Mouse (Mus musculus) intestine, embryonic 16.5 days (tissue): Measurements from ENCODE around the gene Gm36028. TPM values are rescaled to one million over a fixed set of nuclear protein-coding genes. Genes with fewer than 3 reads are reported as not detected.

ENCODE experiments used
- ATAC-seq: fragments of 200-750 bp; cut with Nextera tagmentation; 2 replicates; pipeline ENCODE4 v1.8.0; 2017; ENCODE audit warnings: moderate TSS enrichment, moderate library complexity
- H3K27ac ChIP-seq: fragments of 300-500 bp; sonication (generic); 2 replicates; pipeline ENCODE4 v1.5.1; 2014; ENCODE audit warnings: mild to moderate bottlenecking, low read length
- H3K27me3 ChIP-seq: fragments of 300-500 bp; sonication (generic); replicated peaks from 2 replicates; pipeline ENCODE4 v1.6.1; 2014; ENCODE audit warnings: low read length, control low read depth, mixed read lengths; ENCODE audit not compliant: control insufficient read depth, insufficient read depth
- H3K36me3 ChIP-seq: fragments of 300-500 bp; sonication (generic); 2 replicates; pipeline ENCODE4 v1.6.1; 2014; ENCODE audit warnings: low read length, control low read depth; ENCODE audit not compliant: control insufficient read depth, insufficient read depth
- H3K4me1 ChIP-seq: fragments of 300-500 bp; sonication (generic); 2 replicates; pipeline ENCODE4 v1.6.1; 2014; ENCODE audit warnings: low read length, control low read depth, mixed read lengths; ENCODE audit not compliant: control insufficient read depth, insufficient read depth
- H3K4me2 ChIP-seq: fragments of 300-500 bp; sonication (generic); 2 replicates; pipeline ENCODE4 v1.6.1; 2014; ENCODE audit warnings: low read depth, low read length, control low read depth
- H3K4me3 ChIP-seq: fragments of 300-500 bp; sonication (generic); 2 replicates; pipeline ENCODE4 v1.5.1; 2014; ENCODE audit warnings: mild to moderate bottlenecking, low read length
- H3K9ac ChIP-seq: fragments of 300-500 bp; sonication (generic); 2 replicates; pipeline ENCODE4 v1.6.1; 2014; ENCODE audit warnings: low read depth, low read length
- H3K9me3 ChIP-seq: fragments of 300-500 bp; sonication (generic); 2 replicates; pipeline ENCODE4 v1.6.1; 2016; ENCODE audit warnings: low read length, control low read depth; ENCODE audit not compliant: control insufficient read depth
- WGBS: fragments of 180-500 bp; shearing (Covaris S2); extraction: QIAGEN DNeasy Blood & Tissue Kit; methylation state at CpG from one replicate; pipeline ENCODE4 v1.1.7; 2014; 5-methylcytosine and 5-hydroxymethylcytosine counted together
- polyA plus RNA-seq: library from polyadenylated mRNA; unstranded; fragments of >200 nt; fragmentation: Nextera tagmentation; extraction: Ambion mirVana; gene quantifications from 2 replicates; pipeline ENCODE4 v1.2.1, GENCODE M21; 2015

Gm36028 gene
- polyA plus RNA-seq, 1 experiment from 2014 or later: 3.1 TPM

- Histone ChIP-seq H3K27me3 (no peaks in the 10 kb centered on the region), H3K4me3 (no peak overlapping the region), H3K9me3 (no peaks in the 10 kb centered on the region), H3K4me2 (no peak overlapping the region), H3K4me1 (0 out of 2 replicates have a peak, but pooled peaks cover 2% of the 10 kb centered on the region), H3K36me3 (peaks cover 8% of the 10 kb centered on the region), H3K9ac (no peak overlapping the region), H3K27ac (no peak overlapping the region)
- WGBS: 93% methylated on average over 4 of the region's 4 CpGs
- ATAC-seq: peak; percentile 62
Measured at GRCm38 (mm10) chr16:37879750-37880419, 18.9 kb upstream of the Gm36028 start.

- H3K36me3 ChIP-seq: peaks cover 8% of the 10 kb centered on the region
- 88% methylated on average over 7 of the region's 7 CpGs for WGBS
Measured at GRCm38 (mm10) chr16:37878951-37879505, 18.1 kb upstream of the Gm36028 start.

GRCm38 (mm10) chr16:37877406-37877805 is 16.5 kb upstream of the Gm36028 start:
- WGBS: 95% methylated on average over 3 of the region's 3 CpGs
- no peak overlapping the region for H3K27ac ChIP-seq
- H3K4me2 ChIP-seq: no peak overlapping the region
- H3K9ac ChIP-seq: no peak overlapping the region
- no peaks in the 10 kb centered on the region for H3K27me3 ChIP-seq
- H3K4me1 ChIP-seq: 0 out of 2 replicates have a peak, but pooled peaks cover 2% of the 10 kb centered on the region
- no peak for ATAC-seq
- no peak overlapping the region for H3K4me3 ChIP-seq
- H3K36me3 ChIP-seq: peaks cover 1% of the 10 kb centered on the region
- no peaks in the 10 kb centered on the region for H3K9me3 ChIP-seq

More at GRCm38 (mm10) chr16:37878951-37879505, 18.1 kb upstream of the Gm36028 start:
- no peak for ATAC-seq
- Histone ChIP-seq H3K9ac (no peak overlapping the region), H3K9me3 (no peaks in the 10 kb centered on the region), H3K27ac (no peak overlapping the region), H3K4me2 (no peak overlapping the region), H3K27me3 (no peaks in the 10 kb centered on the region), H3K4me1 (0 out of 2 replicates have a peak, but pooled peaks cover 2% of the 10 kb centered on the region), H3K4me3 (no peak overlapping the region)

GRCm38 (mm10) chr16:37874501-37875235 is 13.7 kb upstream of the Gm36028 start:
- Histone ChIP-seq H3K4me3 (no peak overlapping the region), H3K4me1 (peaks cover 11% of the 10 kb centered on the region), H3K36me3 (no peaks in the 10 kb centered on the region), H3K27ac (no peak overlapping the region), H3K4me2 (no peak overlapping the region), H3K27me3 (no peaks in the 10 kb centered on the region), H3K9me3 (no peaks in the 10 kb centered on the region), H3K9ac (no peak overlapping the region)
- WGBS: 82% methylated on average over 4 of the region's 4 CpGs
- no peak for ATAC-seq

GRCm38 (mm10) chr16:37871112-37871715 is 10.3 kb upstream of the Gm36028 start:
- no peaks in the 10 kb centered on the region for H3K36me3 ChIP-seq
- no peak overlapping the region for H3K4me3 ChIP-seq
- no peak overlapping the region for H3K9ac ChIP-seq
- no peak for ATAC-seq
- H3K4me2 ChIP-seq: no peak overlapping the region
- H3K27ac ChIP-seq: no peak overlapping the region
- H3K9me3 ChIP-seq: no peaks in the 10 kb centered on the region
- H3K4me1 ChIP-seq: peaks cover 11% of the 10 kb centered on the region
- WGBS: 73% methylated on average over 4 of the region's 4 CpGs
- H3K27me3 ChIP-seq: no peaks in the 10 kb centered on the region

GRCm38 (mm10) chr16:37869470-37870231 is 8.7 kb upstream of the Gm36028 start:
- Histone ChIP-seq H3K4me1 (peaks cover 11% of the 10 kb centered on the region), H3K27ac (peak overlapping the region; percentile 98), H3K9ac (peak overlapping the region; percentile 99), H3K9me3 (no peaks in the 10 kb centered on the region), H3K4me2 (peak overlapping the region; percentile 62), H3K36me3 (no peaks in the 10 kb centered on the region), H3K4me3 (peak overlapping the region; percentile 99), H3K27me3 (no peaks in the 10 kb centered on the region)
- no peak for ATAC-seq
- 13% methylated on average over 4 of the region's 4 CpGs for WGBS

GRCm38 (mm10) chr16:37868506-37869469 is 7.8 kb upstream of the Gm36028 start:
- Histone ChIP-seq H3K4me1 (peaks cover 11% of the 10 kb centered on the region), H3K27ac (peak overlapping the region; percentile 98), H3K27me3 (no peaks in the 10 kb centered on the region), H3K9me3 (no peaks in the 10 kb centered on the region), H3K36me3 (no peaks in the 10 kb centered on the region), H3K9ac (peak overlapping the region; percentile 99), H3K4me3 (peak overlapping the region; percentile 99), H3K4me2 (peak overlapping the region; percentile 62)
- WGBS: under 1% methylated on average over 78 of the region's 87 CpGs
- ATAC-seq: peak; percentile 74

GRCm38 (mm10) chr16:37867791-37868505 is 7.0 kb upstream of the Gm36028 start, which contains the start of gene Lrrc58:
Gene Lrrc58 (plus strand): TSS chr16:37868389.
- peaks cover 11% of the 10 kb centered on the region for H3K4me1 ChIP-seq
- H3K9ac ChIP-seq: peak within 1 kb of the TSS; percentile 99
- H3K9me3 ChIP-seq: no peaks in the 10 kb centered on the region
- H3K36me3 ChIP-seq: no peaks in the 10 kb centered on the region
- H3K4me3 ChIP-seq: peak within 1 kb of the TSS; percentile 99
- H3K4me2 ChIP-seq: peak within 1 kb of the TSS; percentile 73
- peak within 1 kb of the TSS; percentile 98 for H3K27ac ChIP-seq
- no peaks in the 10 kb centered on the region for H3K27me3 ChIP-seq
- WGBS: under 1% methylated on average over 86 of the region's 86 CpGs
- ATAC-seq: peak; percentile 95
